Mouse (Mus musculus) cerebellum, adult (tissue): ENCODE measurements around the gene Dlk2.
A peak's percentile ranks its signal among the peaks of the same experiment; 100 is the strongest.

Source experiments
- ATAC-seq: cut with Nextera tagmentation; 2 replicates; pipeline ENCODE4 v1.9.2; 2017; ENCODE audit warnings: mild to moderate bottlenecking, moderate library complexity, mixed read lengths; ENCODE audit not compliant: insufficient number of reproducible peaks, low FRiP score, low TSS enrichment

Gene Dlk2

GRCm38 (mm10) chr17:46297364-46298219 lies at the start of gene Dlk2:
Dlk2 (plus strand) TSS chr17:46297421.
- ATAC-seq, result no peak; the same call in 1 of the 2 replicates

DNA sequence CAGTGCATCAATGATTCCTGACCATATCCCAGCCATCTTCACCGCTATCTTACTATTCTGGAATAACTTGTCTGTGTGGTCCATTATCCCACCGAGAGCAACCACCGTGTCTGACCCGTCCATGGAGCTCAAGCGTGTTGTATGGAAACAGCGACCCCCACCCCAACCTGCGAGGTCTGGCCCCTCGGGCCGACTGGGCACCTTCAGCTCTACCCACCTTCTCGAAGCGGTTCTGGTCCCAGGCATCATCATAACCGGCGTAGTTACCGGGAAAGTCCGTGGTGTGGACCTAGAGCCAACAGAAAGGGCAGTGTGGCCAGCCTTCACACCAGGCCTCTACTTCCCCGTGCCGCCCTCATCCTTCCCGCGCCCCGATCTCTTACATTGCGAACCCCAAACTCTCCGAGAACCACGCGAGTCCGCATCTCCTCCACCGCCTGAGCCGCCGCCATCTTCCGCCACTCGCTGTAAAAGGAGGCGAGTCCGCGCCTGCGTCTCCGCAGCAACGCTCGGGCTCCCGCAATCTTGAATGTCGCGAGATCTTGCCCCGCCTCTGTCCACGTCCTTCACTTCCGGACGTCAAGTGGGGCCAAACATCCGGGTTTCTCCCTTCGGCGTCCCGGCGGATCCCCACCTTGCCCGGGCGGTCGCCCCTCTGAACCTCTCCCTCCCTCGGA lies 49.6 kb upstream of the Dlk2 start, which contains the start of the genes Polr1c and Yipf3:
Gene Polr1c (minus strand): TSS at position 543 of the 677 bp plus-strand sequence.
Gene Yipf3 (plus strand): TSS at position 569 of the 677 bp plus-strand sequence.
- peak; percentile 83 for ATAC-seq

DNA sequence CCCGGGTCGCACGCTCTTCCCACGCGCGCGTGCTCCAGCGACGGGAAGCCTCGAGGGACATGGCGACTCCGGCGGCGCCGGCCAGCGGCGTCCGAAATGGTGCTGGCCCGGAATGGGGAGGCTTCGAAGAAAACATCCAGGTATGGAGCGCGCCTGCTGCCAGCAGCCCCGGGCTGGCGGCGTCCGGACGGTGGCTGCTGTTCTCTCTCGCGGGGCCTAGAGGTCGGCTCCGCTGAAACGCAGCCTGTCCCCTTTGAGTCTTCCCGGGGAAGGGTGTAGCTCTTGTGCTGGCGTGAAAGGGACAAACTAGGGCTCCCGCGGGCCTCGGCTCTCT lies 49.1 kb upstream of the Dlk2 start:
- ATAC-seq, result peak; percentile 38; the same call in 1 of the 2 replicates

DNA sequence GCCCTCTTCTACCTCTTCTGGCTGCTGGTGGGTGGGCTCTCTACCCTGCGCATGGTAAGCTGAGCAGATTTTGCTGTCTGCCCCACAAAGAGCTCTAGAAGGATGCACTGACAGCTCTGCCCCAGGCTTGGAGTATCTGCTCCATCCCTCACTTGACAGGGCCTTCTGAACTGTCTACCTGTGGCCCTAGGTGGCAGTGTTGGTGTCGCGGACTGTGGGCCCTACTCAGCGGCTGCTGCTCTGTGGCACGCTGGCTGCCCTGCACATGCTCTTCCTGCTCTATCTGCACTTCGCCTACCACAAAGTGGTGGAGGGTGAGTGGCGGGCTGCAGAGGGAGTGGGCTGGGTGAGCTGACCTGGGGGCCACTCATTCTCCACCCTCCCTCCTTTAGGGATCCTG lies 46.0 kb upstream of the Dlk2 start:
- ATAC-seq, result no peak

GRCm38 (mm10) chr17:46252571-46253451 lies 44.4 kb upstream of the Dlk2 start:
- ATAC-seq, result no peak

DNA sequence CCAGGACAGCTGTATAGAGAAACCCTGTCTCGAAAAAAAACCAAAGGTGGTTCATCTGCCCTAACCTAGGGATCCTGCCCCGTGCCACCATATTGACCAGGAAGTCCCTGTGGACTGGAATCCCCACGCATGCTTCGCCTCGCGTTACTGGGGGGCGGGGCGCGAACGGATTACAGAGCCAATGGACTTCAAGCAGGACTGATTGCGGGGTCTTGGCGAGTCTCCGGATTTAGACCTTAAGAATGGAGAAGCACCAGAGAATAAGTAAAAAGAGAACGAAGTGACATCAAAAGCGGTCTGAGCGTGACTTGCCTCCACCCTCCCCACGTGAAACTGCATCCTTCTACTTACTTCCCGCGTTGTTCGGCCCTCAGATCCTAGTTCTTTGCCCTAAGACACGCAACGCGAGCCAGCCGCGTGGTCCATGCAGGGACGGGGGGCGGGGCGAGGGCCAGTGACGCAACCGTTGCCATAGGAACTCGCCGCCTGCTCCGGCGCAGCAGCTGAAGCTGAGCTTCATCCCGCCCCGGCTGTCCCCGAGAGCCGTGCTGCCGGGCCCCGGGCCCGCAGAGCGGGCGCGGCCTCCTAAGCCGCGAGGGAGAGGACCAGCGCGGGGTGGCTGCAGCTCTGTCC lies 43.7 kb upstream of the Dlk2 start, which contains the start of gene Lrrc73:
Gene Lrrc73 (plus strand): TSS at position 80 of the 633 bp plus-strand sequence.
- peak; percentile 67; the same call in 1 of the 2 replicates for ATAC-seq

DNA sequence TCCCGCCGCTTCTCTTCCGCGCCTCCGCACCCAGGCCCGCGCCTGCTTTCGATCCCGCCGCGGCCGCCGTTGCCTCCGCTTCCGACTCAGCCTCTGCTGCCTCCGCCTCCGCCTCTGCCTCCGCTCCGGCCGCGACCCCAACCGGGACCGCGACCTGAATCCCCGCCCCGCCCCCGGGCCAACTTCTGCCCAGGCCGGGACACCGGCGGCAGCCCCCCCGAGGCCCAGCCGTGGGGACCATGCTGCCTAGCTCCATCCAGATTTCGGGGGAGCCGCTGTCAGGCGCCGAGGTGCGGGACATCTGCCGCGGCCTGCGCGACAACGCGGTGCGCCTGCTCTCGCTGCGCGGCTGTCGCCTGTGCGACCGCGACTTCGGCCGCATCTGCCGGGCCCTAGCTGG lies 43.1 kb upstream of the Dlk2 start:
- ATAC-seq, result no peak

- ATAC-seq, result no peak
Measured at GRCm38 (mm10) chr17:46255147-46255546, 42.1 kb upstream of the Dlk2 start.

DNA sequence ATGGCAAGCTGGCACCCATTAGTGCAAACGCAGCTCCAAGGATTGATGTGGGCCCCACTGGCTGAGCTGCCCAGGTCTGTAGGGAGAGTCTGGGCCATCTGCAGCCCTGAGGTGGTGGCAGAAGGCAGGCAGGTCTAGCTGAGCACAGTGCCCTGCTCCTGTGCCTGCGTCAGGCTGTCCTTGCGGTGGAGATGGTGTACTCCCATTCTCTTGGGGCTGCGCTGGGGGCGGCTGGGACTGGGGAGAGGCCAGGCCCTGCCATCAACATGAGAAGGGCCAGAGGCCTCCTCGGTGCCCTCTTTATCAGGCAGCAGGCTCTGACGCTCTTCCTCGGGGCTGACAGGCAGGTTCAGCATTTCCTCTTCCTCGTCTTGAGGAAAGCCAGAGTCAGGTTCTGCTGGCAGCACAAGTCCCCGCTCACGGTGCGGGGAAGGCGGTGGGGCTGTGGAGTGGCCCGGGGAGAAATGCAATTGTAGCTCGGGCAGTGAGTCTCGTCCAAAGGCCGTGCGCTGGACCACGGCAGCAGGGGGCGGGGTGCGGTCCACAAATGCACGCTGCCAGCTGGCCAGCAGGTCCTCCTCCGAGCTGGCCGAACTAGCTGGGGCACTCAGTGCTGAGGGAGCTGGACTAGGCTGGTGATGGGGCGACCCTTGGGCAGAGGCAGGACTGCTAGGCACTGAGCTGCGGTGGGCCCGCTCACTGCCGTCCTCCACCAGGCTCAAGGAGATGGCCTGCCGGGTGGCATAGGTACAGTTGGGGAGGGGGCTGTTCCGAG lies 38.8 kb upstream of the Dlk2 start:
- ATAC-seq, result no peak

- ATAC-seq, result no peak
Measured at GRCm38 (mm10) chr17:46259675-46260074, 37.5 kb upstream of the Dlk2 start.

GRCm38 (mm10) chr17:46262201-46262694 lies 35.0 kb upstream of the Dlk2 start:
- ATAC-seq, result no peak

DNA sequence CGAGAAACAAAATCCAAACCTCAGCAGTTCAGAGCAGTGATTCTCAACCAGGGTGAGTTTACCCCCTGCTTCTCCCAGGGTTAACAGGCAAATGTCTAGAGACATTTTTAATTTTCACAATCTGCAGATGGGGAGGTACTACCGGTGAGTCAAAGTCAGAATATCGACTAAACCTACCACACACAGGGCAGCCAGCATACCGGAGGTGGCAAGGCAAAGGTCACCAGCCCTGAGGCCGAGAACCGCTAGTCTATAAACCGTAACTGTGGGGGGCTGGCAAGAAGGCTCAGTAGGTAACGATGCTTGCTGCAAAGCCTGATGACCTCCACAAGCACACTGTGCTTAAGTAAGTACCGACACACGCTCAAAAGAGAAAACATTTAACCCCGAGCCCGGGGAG lies 31.7 kb upstream of the Dlk2 start:
- no peak for ATAC-seq

DNA sequence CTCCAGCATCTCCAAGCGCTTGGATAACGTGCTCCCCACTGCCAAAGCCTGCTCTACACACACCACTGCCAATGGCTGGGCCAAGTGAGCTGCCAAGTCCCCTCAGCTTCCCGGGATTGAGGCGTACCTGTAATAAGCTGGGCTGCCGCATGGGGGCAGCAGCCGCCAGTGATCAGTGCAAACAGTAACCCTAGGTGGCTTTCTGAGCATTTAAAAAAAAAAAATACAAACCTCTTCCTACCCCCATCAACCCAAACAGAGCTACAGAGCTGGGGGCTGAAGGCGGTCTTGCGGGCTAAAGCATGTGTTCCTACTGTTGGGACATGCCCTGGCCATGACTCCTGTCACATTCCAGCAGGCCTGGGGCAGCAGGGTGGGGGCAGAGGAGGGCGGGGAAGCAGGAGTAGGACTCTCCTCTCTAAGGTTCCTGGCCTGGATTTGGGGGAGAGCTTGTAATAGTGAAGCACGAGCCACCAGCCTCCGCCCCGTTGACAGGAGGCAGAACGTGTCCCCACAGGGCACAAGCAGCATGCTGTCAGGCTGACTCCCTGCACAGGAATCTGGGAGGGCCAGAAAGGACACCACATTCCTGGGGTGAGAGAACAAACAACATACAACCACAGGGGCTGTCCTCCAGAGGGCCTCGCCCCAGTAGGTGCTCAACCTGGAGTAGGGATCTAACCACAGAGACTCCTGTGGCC lies 31.2 kb upstream of the Dlk2 start:
- peak; percentile 72 for ATAC-seq

GRCm38 (mm10) chr17:46266986-46267385 lies 30.2 kb upstream of the Dlk2 start:
- no peak for ATAC-seq

GRCm38 (mm10) chr17:46267511-46267910 lies 29.7 kb upstream of the Dlk2 start:
- no peak for ATAC-seq

GRCm38 (mm10) chr17:46268026-46268720 lies 29.0 kb upstream of the Dlk2 start:
- ATAC-seq, result no peak

GRCm38 (mm10) chr17:46269771-46270534 lies 27.3 kb upstream of the Dlk2 start:
- no peak for ATAC-seq
